Mouse (Mus musculus) liver, embryonic 14.5 days (tissue): ENCODE data around the gene Il1b. TPM values are rescaled to one million over a fixed set of nuclear protein-coding genes. Genes with fewer than 3 reads are reported as not detected.

ENCODE experiments used
- ATAC-seq: fragments of 200-750 bp; cut with Nextera tagmentation; 2 replicates; pipeline ENCODE4 v1.8.0; 2017; ENCODE audit warnings: moderate number of reproducible peaks, mild to moderate bottlenecking, moderate library complexity; ENCODE audit not compliant: insufficient read depth
- DNase-seq, 3 experiments: peaks; one replicate each; pipeline ENCODE4 v3.0.0-alpha.2; 2012 to 2013; ENCODE audit warnings: low read depth in 3 of 3, low spot score in 3 of 3
- H3K27ac ChIP-seq: fragments of 300-500 bp; sonication (generic); 2 replicates; pipeline ENCODE4 v1.5.1; 2014; ENCODE audit warnings: moderate library complexity, mild to moderate bottlenecking, control low read depth, inconsistent platforms
- H3K27me3 ChIP-seq: fragments of 300-500 bp; sonication (generic); 2 replicates; pipeline ENCODE4 v1.6.1; 2014; ENCODE audit warnings: mild to moderate bottlenecking, low read length, moderate library complexity; ENCODE audit not compliant: control insufficient read depth, insufficient read depth
- H3K36me3 ChIP-seq: fragments of 300-500 bp; sonication (generic); replicated peaks from 2 replicates; pipeline ENCODE4 v1.6.1; 2014; ENCODE audit warnings: low read depth; ENCODE audit not compliant: control insufficient read depth, insufficient read depth
- H3K4me1 ChIP-seq, 2 experiments: fragments of 200-500 bp in 1 of 2; fragments of 300-500 bp in 1 of 2; sonication (generic) in 1 of 2; replicated peaks; 2 replicates each; pipeline ENCODE4 v1.6.1; 2012 to 2014; ENCODE audit warnings: antibody characterized with exemption in 1 of 2, inconsistent platforms in 1 of 2, low read length in 1 of 2; ENCODE audit not compliant: control insufficient read depth in 2 of 2, insufficient read depth in 2 of 2
- H3K4me2 ChIP-seq: fragments of 300-500 bp; sonication (generic); 2 replicates; pipeline ENCODE4 v1.6.1; 2014; ENCODE audit warnings: low read depth, mild to moderate bottlenecking, control low read depth, moderate library complexity
- H3K4me3 ChIP-seq, 2 experiments: fragments of 200-500 bp in 1 of 2; fragments of 300-500 bp in 1 of 2; sonication (generic) in 1 of 2; 2 replicates each; pipeline ENCODE4 v1.5.1; 2012 to 2014; ENCODE audit warnings: low read depth in 2 of 2, low read length in 2 of 2, mild to moderate bottlenecking in 2 of 2, control low read depth in 1 of 2, inconsistent platforms in 1 of 2, moderate library complexity in 1 of 2; ENCODE audit not compliant: insufficient read depth in 1 of 2
- H3K9ac ChIP-seq: fragments of 300-500 bp; sonication (generic); replicated peaks from 2 replicates; pipeline ENCODE4 v1.6.1; 2014; ENCODE audit warnings: mild to moderate bottlenecking, control low read depth, moderate library complexity
- H3K9me3 ChIP-seq: fragments of 300-500 bp; sonication (generic); 2 replicates; pipeline ENCODE4 v1.6.1; 2016; ENCODE audit warnings: low read length, mixed read lengths; ENCODE audit not compliant: control insufficient read depth
- CTCF ChIP-seq: IDR thresholded peaks from 2 replicates; pipeline ENCODE4 v1.5.1; 2016; ENCODE audit warnings: antibody characterized with exemption, low read depth, control low read depth
- EP300 ChIP-seq: IDR thresholded peaks from 2 replicates; pipeline ENCODE4 v1.6.1; 2016; ENCODE audit warnings: antibody characterized with exemption, low read depth
- WGBS: fragments of 180-500 bp; shearing (Covaris S2); extraction: QIAGEN DNeasy Blood & Tissue Kit; methylation state at CpG from one replicate; pipeline ENCODE4 v1.1.7; 2014; ENCODE audit not compliant: insufficient replicate concordance; 5-methylcytosine and 5-hydroxymethylcytosine counted together
- polyA plus RNA-seq, 2 experiments: library from polyadenylated mRNA; depleted of rRNA in 1 of 2; stranded (reverse) in 1 of 2; unstranded in 1 of 2; fragments of >200 nt; fragmentation: Nextera tagmentation in 1 of 2; extraction: Ambion mirVana in 1 of 2; gene quantifications; 2 replicates each; pipeline versions ENCODE4 v1.2.1 to v1.2.3; 2012 to 2014

Gene Il1b
- polyA plus RNA-seq, 2 experiments: 0.18 to 0.19 TPM

DNA sequence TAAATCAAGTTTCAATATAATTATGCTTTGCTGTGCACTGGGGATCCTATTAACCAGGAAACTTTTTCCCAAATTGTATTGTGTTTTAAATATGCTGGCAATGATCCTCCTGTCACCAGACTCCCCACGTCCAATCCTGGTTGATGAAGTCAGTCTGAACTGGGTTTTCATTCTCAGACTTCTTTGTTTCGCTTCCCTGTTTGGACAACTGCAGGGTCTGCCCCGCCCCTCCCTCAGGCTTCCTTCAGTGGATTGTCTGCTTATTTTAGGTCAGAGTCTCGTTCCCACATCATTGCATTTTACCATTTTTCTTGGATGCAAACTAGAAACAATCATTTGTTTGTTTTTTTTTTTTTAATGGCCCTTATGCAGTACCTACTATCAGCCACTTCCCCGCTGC, 9.3 kb upstream of the Il1b start:
- Histone ChIP-seq H3K4me2 (no peak overlapping the region), H3K36me3 (no peaks in the 10 kb centered on the region), H3K9me3 (no peaks in the 10 kb centered on the region), H3K27me3 (no peaks in the 10 kb centered on the region), H3K9ac (no peak overlapping the region), H3K4me1 (no peaks in the 10 kb centered on the region), H3K4me3 (no peak overlapping the region), H3K27ac (no peak overlapping the region)
- 52% methylated on average over 5 of the region's 5 CpGs for WGBS
- TF ChIP-seq EP300 (no peak), CTCF (no peak)
- no peak for DNase-seq
- no peak for ATAC-seq

DNA sequence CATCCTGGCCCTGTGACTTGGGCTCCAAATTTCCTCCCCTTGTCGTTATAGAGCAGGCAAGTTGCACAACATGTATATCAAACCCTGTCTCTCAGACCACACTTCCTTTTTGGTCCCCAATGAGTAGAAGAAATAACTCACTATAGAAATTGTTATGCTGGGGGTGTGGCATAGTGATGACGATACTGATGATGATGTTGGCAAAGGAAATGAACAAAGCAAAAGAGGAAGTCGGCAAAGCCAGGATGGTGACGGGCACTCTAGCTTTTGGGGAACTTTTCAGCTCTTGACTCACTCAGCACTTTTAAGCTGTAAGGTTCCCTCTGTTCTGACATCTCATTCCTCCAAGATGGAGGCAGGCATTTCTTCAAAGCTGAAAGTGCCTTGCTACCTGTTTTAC, 2.4 kb upstream of the Il1b start:
- H3K4me1 ChIP-seq: peaks cover 0 to 12% of the 10 kb centered on the region in 2 experiments; a peak in 3 of 4 replicates
- no peak for TF ChIP-seq CTCF
- no peak for TF ChIP-seq EP300
- H3K27ac ChIP-seq: no peak overlapping the region
- no peak overlapping the region for H3K4me2 ChIP-seq
- 16% methylated on average over 4 of the region's 4 CpGs for WGBS
- no peak overlapping the region for H3K4me3 ChIP-seq
- H3K27me3 ChIP-seq: no peaks in the 10 kb centered on the region
- DNase-seq: peak in 2 of 3 experiments; percentile 24 to 48
- no peaks in the 10 kb centered on the region for H3K36me3 ChIP-seq
- no peak overlapping the region for H3K9ac ChIP-seq
- no peaks in the 10 kb centered on the region for H3K9me3 ChIP-seq
- no peak for ATAC-seq

DNA sequence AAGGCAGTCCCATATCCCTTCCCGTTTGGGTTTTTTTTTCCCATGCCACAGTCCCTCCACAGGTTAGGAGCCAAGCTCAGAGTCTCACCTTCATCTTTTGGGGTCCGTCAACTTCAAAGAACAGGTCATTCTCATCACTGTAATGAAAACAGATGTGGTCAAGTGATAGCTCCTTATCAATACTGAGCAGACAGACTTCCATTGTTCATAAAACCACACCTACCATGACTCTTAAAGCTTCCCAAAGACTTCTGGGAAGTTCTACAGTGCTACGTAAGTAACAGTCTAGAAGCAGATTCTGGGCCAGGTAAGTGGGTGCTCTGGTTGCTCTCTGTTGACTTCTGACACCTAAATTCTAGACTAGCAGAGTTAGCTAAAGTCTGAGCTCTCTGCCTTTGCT, 1.3 kb downstream of the Il1b start:
- TF ChIP-seq EP300 (peak; percentile 55), CTCF (no peak)
- DNase-seq (peak in 1 of 3 experiments; percentile 22), ATAC-seq (peak; percentile 63; the same call in 1 of the 2 replicates)
- Histone ChIP-seq H3K9me3 (no peaks in the 10 kb centered on the region), H3K4me3 (no peak overlapping the region), H3K36me3 (no peaks in the 10 kb centered on the region), H3K4me1 (peaks cover 0 to 17% of the 10 kb centered on the region in 2 experiments; a peak in 3 of 4 replicates), H3K9ac (no peak overlapping the region), H3K27ac (no peak overlapping the region), H3K4me2 (no peak overlapping the region), H3K27me3 (no peaks in the 10 kb centered on the region)
- WGBS: 24% methylated on average over 3 of the region's 3 CpGs

DNA sequence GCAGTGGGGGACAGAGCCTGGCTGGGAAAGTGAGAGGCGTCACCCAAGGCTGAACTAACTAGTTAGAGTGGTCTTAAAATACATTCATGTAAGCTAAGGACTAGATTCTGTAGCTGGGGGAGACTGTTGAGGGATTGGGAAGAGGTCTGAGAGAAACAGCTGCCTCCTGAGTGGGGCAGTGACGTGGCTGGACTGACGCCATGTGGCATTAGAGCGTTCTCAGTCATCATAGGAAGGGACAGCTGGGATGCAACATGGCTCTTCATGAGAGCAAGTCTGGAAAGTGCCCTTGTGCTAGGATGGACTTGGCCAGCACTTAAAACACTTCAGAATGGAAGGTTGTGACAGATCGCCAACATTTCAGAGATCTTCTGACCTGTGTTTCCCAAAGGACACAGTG, 2.1 kb downstream of the Il1b start:
- H3K9ac ChIP-seq: no peak overlapping the region
- ATAC-seq: no peak
- H3K36me3 ChIP-seq: no peaks in the 10 kb centered on the region
- no peak overlapping the region for H3K27ac ChIP-seq
- no peaks in the 10 kb centered on the region for H3K27me3 ChIP-seq
- TF ChIP-seq CTCF (no peak), EP300 (no peak)
- H3K9me3 ChIP-seq: no peaks in the 10 kb centered on the region
- H3K4me3 ChIP-seq: no peak overlapping the region
- DNase-seq: no peak
- H3K4me1 ChIP-seq: peaks cover 0 to 17% of the 10 kb centered on the region in 2 experiments; a peak in 3 of 4 replicates
- 73% methylated on average over 5 of the region's 5 CpGs for WGBS
- no peak overlapping the region for H3K4me2 ChIP-seq

DNA sequence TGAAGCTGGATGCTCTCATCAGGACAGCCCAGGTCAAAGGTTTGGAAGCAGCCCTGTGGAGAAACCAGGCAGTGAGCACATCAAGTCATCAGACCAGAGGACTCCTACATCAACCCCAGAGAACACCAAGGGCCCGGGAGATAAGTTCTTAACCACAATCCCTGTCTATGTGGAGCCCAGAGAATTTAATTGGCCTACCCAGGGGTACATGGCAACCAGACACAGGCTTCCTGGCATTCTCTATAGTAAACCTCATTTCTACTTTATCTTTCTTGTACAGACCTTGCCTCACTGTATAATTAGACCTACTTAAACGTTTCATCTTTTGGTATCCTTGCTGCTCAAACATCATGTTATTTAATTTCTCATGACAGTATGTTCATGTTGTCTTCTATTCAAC, 2.8 kb downstream of the Il1b start:
- DNase-seq: no peak

More for the DNA sequence above, 2.8 kb downstream of the Il1b start:
- ATAC-seq: peak; percentile 53; the same call in 1 of the 2 replicates
- Histone ChIP-seq H3K4me3 (no peak overlapping the region), H3K27me3 (no peaks in the 10 kb centered on the region), H3K9me3 (no peaks in the 10 kb centered on the region), H3K36me3 (no peaks in the 10 kb centered on the region), H3K4me1 (peaks cover 0 to 15% of the 10 kb centered on the region in 2 experiments; a peak in 3 of 4 replicates), H3K9ac (no peak overlapping the region), H3K27ac (no peak overlapping the region), H3K4me2 (no peak overlapping the region)
- no peak for TF ChIP-seq CTCF
- TF ChIP-seq EP300: 0 out of 2 replicates have a peak, but pooled peaks have one; percentile 7
- WGBS: 9% methylated on average over 2 of the region's 2 CpGs
